Mouse (Mus musculus) kidney, postnatal 4 days (tissue): ENCODE measurements around the gene 4930564D02Rik.

ENCODE experiments used
- DNase-seq, 2 experiments: peaks; one replicate each; pipeline ENCODE4 v3.0.0; 2021; ENCODE audit warnings: mixed read lengths in 2 of 2

The 4930564D02Rik gene

GRCm38 (mm10) chr3:105058627-105059513 lies 7.8 kb upstream of the 4930564D02Rik start:
- peak; percentile 87 to 90 for DNase-seq

- no peak for DNase-seq
These were observed 6.7 kb upstream of the 4930564D02Rik start for GRCm38 (mm10) chr3:105059911-105060310.

- no peak for DNase-seq
These were observed 5.7 kb upstream of the 4930564D02Rik start for GRCm38 (mm10) chr3:105060992-105061391.

- no peak for DNase-seq
These were observed 5.1 kb upstream of the 4930564D02Rik start for GRCm38 (mm10) chr3:105061496-105061895.

- DNase-seq = no peak
These were observed 4.7 kb upstream of the 4930564D02Rik start for GRCm38 (mm10) chr3:105061991-105062390.

GRCm38 (mm10) chr3:105062676-105063075 lies 4.0 kb upstream of the 4930564D02Rik start:
- no peak for DNase-seq

GRCm38 (mm10) chr3:105070553-105070952 lies 3.9 kb downstream of the 4930564D02Rik start:
- DNase-seq = no peak

GRCm38 (mm10) chr3:105071251-105071650 lies 4.6 kb downstream of the 4930564D02Rik start:
- no peak for DNase-seq

- DNase-seq = no peak
These were observed 5.9 kb downstream of the 4930564D02Rik start for GRCm38 (mm10) chr3:105072536-105072935.

- no peak for DNase-seq
These were observed 9.2 kb downstream of the 4930564D02Rik start for GRCm38 (mm10) chr3:105075796-105076195.

GRCm38 (mm10) chr3:105078231-105078826 lies 11.7 kb downstream of the 4930564D02Rik start:
- DNase-seq = peak; percentile 90 to 91

- DNase-seq = peak; percentile 36 to 58
These were observed 20.7 kb downstream of the 4930564D02Rik start for GRCm38 (mm10) chr3:105087344-105087743.

- DNase-seq = no peak
These were observed 22.0 kb downstream of the 4930564D02Rik start for GRCm38 (mm10) chr3:105088638-105089037.

GRCm38 (mm10) chr3:105090147-105090546 lies 23.5 kb downstream of the 4930564D02Rik start:
- no peak for DNase-seq

- peak; percentile 64 to 77 for DNase-seq
These were observed 24.3 kb downstream of the 4930564D02Rik start for GRCm38 (mm10) chr3:105090981-105091380.

GRCm38 (mm10) chr3:105092721-105093505 lies 26.3 kb downstream of the 4930564D02Rik start:
- DNase-seq = peak; percentile 25 to 44

- DNase-seq = peak; percentile 24 to 36
These were observed 27.8 kb downstream of the 4930564D02Rik start for GRCm38 (mm10) chr3:105094448-105094847.

- DNase-seq = no peak
These were observed 28.4 kb downstream of the 4930564D02Rik start for GRCm38 (mm10) chr3:105095026-105095425.

- no peak for DNase-seq
These were observed 30.9 kb downstream of the 4930564D02Rik start for GRCm38 (mm10) chr3:105097581-105097980.

- peak; percentile 13 to 30 for DNase-seq
These were observed 33.1 kb downstream of the 4930564D02Rik start for GRCm38 (mm10) chr3:105099526-105100269.

- no peak for DNase-seq
These were observed 33.6 kb downstream of the 4930564D02Rik start for GRCm38 (mm10) chr3:105100270-105100589.

GRCm38 (mm10) chr3:105105827-105106226 lies 39.2 kb downstream of the 4930564D02Rik start:
- no peak for DNase-seq

GRCm38 (mm10) chr3:105113859-105114258 lies 47.2 kb downstream of the 4930564D02Rik start:
- DNase-seq = no peak
